Mouse (Mus musculus) CH12.LX (cell line): ENCODE data around the gene Pin1.

Source experiments
- CTCF ChIP-seq, 2 experiments: IDR thresholded peaks in 1 of 2; conservative IDR thresholded peaks in 1 of 2; 2 replicates each; pipeline ENCODE4 v1.5.1; 2011 to 2012; ENCODE audit warnings: low read depth in 2 of 2, low read length in 2 of 2, improper control_type of control experiment in 1 of 2, inconsistent platforms in 1 of 2, mild to moderate bottlenecking in 1 of 2, moderate library complexity in 1 of 2
- POLR2A ChIP-seq: IDR thresholded peaks from 2 replicates; pipeline ENCODE4 v1.6.1; 2011; ENCODE audit warnings: low read depth, mild to moderate bottlenecking, improper control_type of control experiment, low read length

DNA sequence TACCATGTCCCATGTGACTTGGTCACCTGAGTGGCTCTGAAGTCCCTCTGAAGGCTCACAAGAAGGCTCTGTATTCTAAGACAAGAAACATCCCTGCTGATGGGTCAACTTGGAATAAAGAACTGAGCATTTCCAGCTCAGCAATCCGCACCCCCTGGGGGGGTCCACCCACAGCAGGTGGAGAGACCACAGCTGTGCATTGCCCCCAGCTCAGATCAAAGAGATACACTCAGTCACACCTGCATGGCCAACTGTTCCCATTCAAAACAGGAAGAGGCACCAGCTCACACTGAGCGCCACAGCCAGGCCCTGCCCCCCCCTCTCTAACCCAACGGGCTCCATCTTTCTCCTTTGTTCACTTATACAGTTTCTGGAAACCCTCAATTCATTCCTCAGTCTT, 15.6 kb upstream of the Pin1 start:
- TF ChIP-seq CTCF (conservative IDR thresholded peaks at IDR 0.05 in 1 of 2, IDR thresholded peaks at IDR 0.05 in 1 of 2; ENCODE audit: low read depth in 2 of 2, low read length in 2 of 2) (no peak), POLR2A (no peak)
